Mouse (Mus musculus) CH12.LX (cell line): ENCODE measurements around the gene Abhd14b. TPM values are rescaled to one million over a fixed set of nuclear protein-coding genes. Genes with fewer than 3 reads are reported as not detected.

Source experiments
- DNase-seq: peaks from one replicate; pipeline ENCODE4 v3.0.0-alpha.2; 2013; ENCODE audit errors: extremely low read depth
- H3K27ac ChIP-seq: 2 replicates; pipeline ENCODE4 v1.5.1; 2012; ENCODE audit warnings: low read depth, mild to moderate bottlenecking, control low read depth, moderate library complexity; ENCODE audit not compliant: insufficient read depth
- H3K27me3 ChIP-seq: replicated peaks from 2 replicates; pipeline ENCODE3; 2012; ENCODE audit warnings: inconsistent platforms
- H3K36me3 ChIP-seq, 2 experiments: replicated peaks in 1 of 2; 2 replicates each; pipeline versions ENCODE3 to v1.6.1; 2012; ENCODE audit warnings: inconsistent platforms in 1 of 2, low read length in 1 of 2, mild to moderate bottlenecking in 1 of 2, mixed read lengths in 1 of 2, moderate library complexity in 1 of 2; ENCODE audit not compliant: control insufficient read depth in 1 of 2, insufficient read depth in 1 of 2
- H3K4me1 ChIP-seq, 2 experiments: 2 replicates each; pipeline ENCODE4 v1.6.1; 2012; ENCODE audit warnings: inconsistent platforms in 1 of 2, moderate library complexity in 1 of 2; ENCODE audit not compliant: insufficient read depth in 2 of 2, control insufficient read depth in 1 of 2
- H3K4me2 ChIP-seq: 2 replicates; pipeline ENCODE4 v1.6.1; 2012; ENCODE audit warnings: low read depth, mild to moderate bottlenecking, control low read depth; ENCODE audit not compliant: poor library complexity, insufficient read depth, severe bottlenecking
- H3K4me3 ChIP-seq, 3 experiments: fragments of 150-350 bp in 1 of 3; sonication (generic) in 1 of 3; replicated peaks in 1 of 3; 2 replicates each; pipeline versions ENCODE3 to v1.5.1; 2011 to 2012; ENCODE audit warnings: low read depth in 2 of 3, low read length in 2 of 3, mild to moderate bottlenecking in 2 of 3, moderate library complexity in 2 of 3, control low read depth in 1 of 3, improper control_type of control experiment in 1 of 3, inconsistent platforms in 1 of 3, mixed read lengths in 1 of 3; ENCODE audit not compliant: poor library complexity in 1 of 3
- H3K79me2 ChIP-seq: replicated peaks from 2 replicates; pipeline ENCODE4 v1.6.1; 2012; ENCODE audit warnings: mild to moderate bottlenecking, moderate library complexity; ENCODE audit not compliant: control insufficient read depth, poor library complexity, insufficient read depth, severe bottlenecking; ENCODE audit errors: extremely low read depth
- H3K9ac ChIP-seq: 2 replicates; pipeline ENCODE4 v1.6.1; 2012; ENCODE audit warnings: low read depth, mild to moderate bottlenecking, control low read depth, moderate library complexity; ENCODE audit not compliant: insufficient read depth
- H3K9me3 ChIP-seq: replicated peaks from 2 replicates; pipeline ENCODE3; 2012; ENCODE audit warnings: low read length, inconsistent platforms, mixed read lengths
- BHLHE40 ChIP-seq: IDR thresholded peaks from 2 replicates; pipeline ENCODE4 v1.6.1; 2011; ENCODE audit warnings: mild to moderate bottlenecking, low read depth, low read length, improper control_type of control experiment
- CHD1 ChIP-seq: IDR thresholded peaks from 2 replicates; pipeline ENCODE4 v1.6.1; 2012; ENCODE audit warnings: low read depth, low read length, improper control_type of control experiment, inconsistent platforms
- CHD2 ChIP-seq: IDR thresholded peaks from 2 replicates; pipeline ENCODE4 v1.6.1; 2011; ENCODE audit warnings: low read length, improper control_type of control experiment
- E2F4 ChIP-seq: IDR thresholded peaks from 2 replicates; pipeline ENCODE4 v1.6.1; 2011; ENCODE audit warnings: low read depth, low read length, improper control_type of control experiment; ENCODE audit not compliant: insufficient replicate concordance
- ETS1 ChIP-seq: conservative IDR thresholded peaks from 2 replicates; pipeline ENCODE4 v1.6.1; 2012; ENCODE audit warnings: low read depth, mild to moderate bottlenecking, inconsistent platforms, low read length, improper control_type of control experiment, moderate library complexity
- HCFC1 ChIP-seq: IDR thresholded peaks from 2 replicates; pipeline ENCODE4 v1.6.1; 2012; ENCODE audit warnings: low read depth, mild to moderate bottlenecking, inconsistent platforms, low read length, improper control_type of control experiment
- IRF4 ChIP-seq: IDR thresholded peaks from 2 replicates; pipeline ENCODE4 v1.6.1; 2014; ENCODE audit warnings: low read depth, mild to moderate bottlenecking, inconsistent platforms, low read length, improper control_type of control experiment
- JUND ChIP-seq: conservative IDR thresholded peaks from 2 replicates; pipeline ENCODE4 v1.6.1; 2011; ENCODE audit warnings: low read depth, low read length, improper control_type of control experiment
- KAT2A ChIP-seq: IDR thresholded peaks from 2 replicates; pipeline ENCODE4 v1.6.1; 2012; ENCODE audit warnings: low read length, improper control_type of control experiment, inconsistent platforms; ENCODE audit not compliant: insufficient replicate concordance
- MAFK ChIP-seq: IDR thresholded peaks from 2 replicates; pipeline ENCODE4 v1.6.1; 2011; ENCODE audit warnings: low read length, improper control_type of control experiment; ENCODE audit not compliant: insufficient replicate concordance
- MAX ChIP-seq: IDR thresholded peaks from 2 replicates; pipeline ENCODE4 v1.6.1; 2011; ENCODE audit warnings: low read length, improper control_type of control experiment
- MAZ ChIP-seq: IDR thresholded peaks from 2 replicates; pipeline ENCODE4 v1.6.1; 2012; ENCODE audit warnings: low read depth, mild to moderate bottlenecking, inconsistent platforms, low read length, improper control_type of control experiment, moderate library complexity
- MEF2A ChIP-seq: IDR thresholded peaks from 2 replicates; pipeline ENCODE4 v1.6.1; 2014; ENCODE audit warnings: low read depth, mild to moderate bottlenecking, inconsistent platforms, low read length, improper control_type of control experiment, borderline replicate concordance
- MXI1 ChIP-seq: IDR thresholded peaks from 2 replicates; pipeline ENCODE4 v1.6.1; 2011; ENCODE audit warnings: mild to moderate bottlenecking, low read depth, low read length, improper control_type of control experiment
- MYC ChIP-seq: IDR thresholded peaks from 2 replicates; pipeline ENCODE4 v1.6.1; 2011; ENCODE audit warnings: low read depth, mild to moderate bottlenecking, improper control_type of control experiment, low read length
- NRF1 ChIP-seq: IDR thresholded peaks from 2 replicates; pipeline ENCODE4 v1.6.1; 2014; ENCODE audit warnings: low read depth, mild to moderate bottlenecking, inconsistent platforms, low read length, improper control_type of control experiment, moderate library complexity
- POLR2A ChIP-seq: IDR thresholded peaks from 2 replicates; pipeline ENCODE4 v1.6.1; 2011; ENCODE audit warnings: low read depth, mild to moderate bottlenecking, improper control_type of control experiment, low read length
- POLR2AphosphoS2 ChIP-seq: IDR thresholded peaks from 2 replicates; pipeline ENCODE4 v1.6.1; 2011; ENCODE audit warnings: low read depth, low read length, improper control_type of control experiment
- RAD21 ChIP-seq: IDR thresholded peaks from 2 replicates; pipeline ENCODE4 v1.6.1; 2011; ENCODE audit warnings: low read depth, mild to moderate bottlenecking, low read length, improper control_type of control experiment, moderate library complexity
- RCOR1 ChIP-seq: conservative IDR thresholded peaks from 2 replicates; pipeline ENCODE4 v1.6.1; 2012; ENCODE audit warnings: low read depth, mild to moderate bottlenecking, inconsistent platforms, low read length, improper control_type of control experiment
- SIN3A ChIP-seq: IDR thresholded peaks from 2 replicates; pipeline ENCODE4 v1.6.1; 2012; ENCODE audit warnings: low read length, improper control_type of control experiment, inconsistent platforms
- TBP ChIP-seq: conservative IDR thresholded peaks from 2 replicates; pipeline ENCODE4 v1.6.1; 2011; ENCODE audit warnings: low read depth, low read length, improper control_type of control experiment
- UBTF ChIP-seq: IDR thresholded peaks from 2 replicates; pipeline ENCODE4 v1.6.1; 2012; ENCODE audit warnings: low read depth, mild to moderate bottlenecking, inconsistent platforms, low read length, improper control_type of control experiment, moderate library complexity
- ZC3H11A ChIP-seq: IDR thresholded peaks from 2 replicates; pipeline ENCODE4 v1.6.1; 2012; ENCODE audit warnings: low read depth, mild to moderate bottlenecking, inconsistent platforms, low read length, improper control_type of control experiment
- ZMIZ1 ChIP-seq: IDR thresholded peaks from 2 replicates; pipeline ENCODE4 v1.6.1; 2012; ENCODE audit warnings: low read depth, mild to moderate bottlenecking, inconsistent platforms, low read length, improper control_type of control experiment
- dilution Hi-C: fragments of 300-500 bp; cut with MboI; formaldehyde crosslinking; loops from 2 replicates; pipeline ENCODE4 v1.14.3; 2020; ENCODE audit warnings: low sequenced_read_pairs; ENCODE audit not compliant: extremely low pct_unique_long_range_greater_than_20kb, extremely low pct_ligation_motif_present
- in situ Hi-C: fragments of 300-500 bp; cut with MboI; formaldehyde crosslinking; loops from 3 replicates; pipeline ENCODE4 v1.14.3; 2019; ENCODE audit warnings: low sequenced_read_pairs, low pct_ligation_motif_present, low pct_unique_long_range_greater_than_20kb, mixed read lengths
- polyA plus RNA-seq: library from polyadenylated mRNA; unstranded; fragments of >175 nt; gene quantifications from 2 replicates; pipeline ENCODE4 v1.2.1, GENCODE M21; 2012; ENCODE audit warnings: low read depth; ENCODE audit not compliant: insufficient read length
- total RNA-seq, 2 experiments: library from RNA; depleted of rRNA; stranded (reverse); fragments of 300-350 nt in 1 of 2; fragments of >200 nt in 1 of 2; gene quantifications; 2 replicates each; pipeline ENCODE4 v1.2.3; 2012 to 2014

Gene Abhd14b
- total and polyA plus RNA-seq, 3 experiments = 2.9 to 5.4 (median 5.3) TPM

DNA sequence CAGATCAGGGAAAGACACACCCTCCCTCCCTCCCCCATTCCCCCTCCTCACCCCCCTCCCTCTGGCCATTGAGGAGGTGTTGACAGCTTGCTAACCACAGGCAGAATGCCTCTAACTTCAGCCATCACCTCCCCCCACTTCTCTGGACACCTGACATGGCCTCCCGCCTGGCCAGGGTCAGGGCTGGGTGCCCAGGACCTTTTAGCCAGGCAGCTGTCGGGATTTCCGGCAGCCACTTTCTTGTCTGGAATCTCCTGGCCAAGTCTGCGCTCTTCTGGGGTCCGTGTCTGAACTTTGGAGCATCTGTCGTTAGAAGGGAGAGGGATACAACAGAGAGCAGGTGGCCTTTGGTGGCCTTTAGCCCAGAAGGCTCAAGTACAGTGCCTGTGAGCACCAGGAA lies 42.0 kb upstream of the Abhd14b start:
- H3K27me3 ChIP-seq = peaks cover 2% of the 10 kb centered on the region
- in situ Hi-C loops = no loop called here
- TF ChIP-seq TBP (no peak), MAFK (no peak), BHLHE40 (no peak), E2F4 (no peak), KAT2A (no peak), ZC3H11A (no peak), MXI1 (no peak), CHD2 (no peak), MEF2A (no peak), IRF4 (no peak)

DNA sequence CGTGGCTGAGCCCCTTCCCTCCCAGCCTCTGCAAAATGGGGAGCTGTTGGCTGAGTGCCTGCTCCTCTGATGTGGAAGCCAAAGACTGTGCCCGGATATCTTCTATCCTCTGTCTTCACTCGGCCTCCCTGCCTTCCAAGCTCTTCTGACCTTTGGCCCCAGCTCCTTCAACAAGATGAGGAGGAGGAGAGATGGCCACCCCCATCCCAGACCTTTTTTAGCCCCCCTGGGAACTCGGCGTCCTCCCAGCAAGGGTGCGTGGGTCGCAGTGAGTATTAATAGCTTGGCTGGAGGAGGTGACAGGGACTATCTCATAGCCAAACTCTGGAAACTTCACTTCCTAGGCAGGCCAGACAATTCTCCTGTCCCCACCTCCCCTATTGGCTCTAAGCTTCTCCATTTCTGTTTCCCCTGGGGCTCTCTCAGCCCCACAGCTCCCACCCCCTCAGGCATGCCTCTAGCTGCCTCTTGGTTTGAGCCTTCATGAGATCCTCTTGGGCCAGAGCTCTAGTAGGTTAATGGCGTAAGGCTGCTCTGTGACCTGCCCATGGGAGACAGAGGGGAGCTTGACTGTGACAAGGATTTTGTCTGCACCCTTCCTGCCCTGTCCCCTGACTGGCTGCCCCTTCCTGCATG lies 40.7 kb upstream of the Abhd14b start:
- peaks cover 21 to 50% of the 10 kb centered on the region in 2 experiments for H3K4me1 ChIP-seq
- in situ Hi-C loops (no loop called here), dilution Hi-C loops (no loop called here)
- H3K79me2 ChIP-seq = no peaks in the 10 kb centered on the region
- DNase-seq = peak; percentile 60
- peaks cover 2% of the 10 kb centered on the region for H3K9me3 ChIP-seq
- peaks cover 2% of the 10 kb centered on the region for H3K27me3 ChIP-seq
- no peak overlapping the region for H3K27ac ChIP-seq
- 0 out of 2 replicates have a peak, but pooled peaks have one; percentile 8 for TF ChIP-seq IRF4
- TF ChIP-seq MEF2A = no peak
- TF ChIP-seq HCFC1 = no peak
- TF ChIP-seq RCOR1 = no peak
- TF ChIP-seq POLR2AphosphoS2 = no peak
- 0 out of 2 replicates have a peak, but pooled peaks have one; percentile 28 for TF ChIP-seq SIN3A
- no peak for TF ChIP-seq CHD1
- TF ChIP-seq ETS1 = no peak
- TF ChIP-seq MYC = no peak
- no peak for TF ChIP-seq E2F4
- TF ChIP-seq NRF1 = no peak
- no peak for TF ChIP-seq MAZ
- no peak for TF ChIP-seq POLR2A
- no peak for TF ChIP-seq CHD2
- 0 out of 2 replicates have a peak, but pooled peaks have one; percentile 34 for TF ChIP-seq MXI1
- no peak for TF ChIP-seq RAD21
- peak; percentile 48; the same call in 1 of the 2 replicates for TF ChIP-seq MAX
- no peak for TF ChIP-seq JUND
- TF ChIP-seq ZMIZ1 = peak; percentile 35; the same call in 1 of the 2 replicates
- no peak for TF ChIP-seq UBTF
- H3K36me3 ChIP-seq = no peaks in the 10 kb centered on the region
- H3K4me3 ChIP-seq = no peak overlapping the region
- no peak overlapping the region for H3K9ac ChIP-seq
- H3K4me2 ChIP-seq = no peak overlapping the region

More for the DNA sequence above, 42.0 kb upstream of the Abhd14b start:
- Histone ChIP-seq H3K79me2 (no peaks in the 10 kb centered on the region), H3K36me3 (no peaks in the 10 kb centered on the region), H3K4me2 (no peak overlapping the region), H3K9me3 (peaks cover 2% of the 10 kb centered on the region), H3K27ac (no peak overlapping the region), H3K9ac (no peak overlapping the region), H3K4me1 (peaks cover 11 to 37% of the 10 kb centered on the region in 2 experiments), H3K4me3 (no peak overlapping the region)
- dilution Hi-C loops = no loop called here
- DNase-seq = no peak
